Mouse (Mus musculus) CH12.LX (cell line): ENCODE results near the gene H2-M10.6. TPM values are rescaled to one million over a fixed set of nuclear protein-coding genes. Genes with fewer than 3 reads are reported as not detected.
"Not testable (repeated sequence)": the region's sequence is repeated elsewhere in the genome, so short reads cannot be mapped to it uniquely, and the experiment has no call there.

ENCODE experiments used
- DNase-seq: peaks from one replicate; pipeline ENCODE4 v3.0.0-alpha.2; 2013; ENCODE audit errors: extremely low read depth
- H3K27ac ChIP-seq: 2 replicates; pipeline ENCODE4 v1.5.1; 2012; ENCODE audit warnings: low read depth, mild to moderate bottlenecking, control low read depth, moderate library complexity; ENCODE audit not compliant: insufficient read depth
- H3K27me3 ChIP-seq: replicated peaks from 2 replicates; pipeline ENCODE3; 2012; ENCODE audit warnings: inconsistent platforms
- H3K36me3 ChIP-seq, 2 experiments: replicated peaks in 1 of 2; 2 replicates each; pipeline versions ENCODE3 to v1.6.1; 2012; ENCODE audit warnings: inconsistent platforms in 1 of 2, low read length in 1 of 2, mild to moderate bottlenecking in 1 of 2, mixed read lengths in 1 of 2, moderate library complexity in 1 of 2; ENCODE audit not compliant: control insufficient read depth in 1 of 2, insufficient read depth in 1 of 2
- H3K4me1 ChIP-seq, 2 experiments: 2 replicates each; pipeline ENCODE4 v1.6.1; 2012; ENCODE audit warnings: inconsistent platforms in 1 of 2, moderate library complexity in 1 of 2; ENCODE audit not compliant: insufficient read depth in 2 of 2, control insufficient read depth in 1 of 2
- H3K4me2 ChIP-seq: 2 replicates; pipeline ENCODE4 v1.6.1; 2012; ENCODE audit warnings: low read depth, mild to moderate bottlenecking, control low read depth; ENCODE audit not compliant: poor library complexity, insufficient read depth, severe bottlenecking
- H3K4me3 ChIP-seq, 3 experiments: fragments of 150-350 bp in 1 of 3; sonication (generic) in 1 of 3; replicated peaks in 1 of 3; 2 replicates each; pipeline versions ENCODE3 to v1.5.1; 2011 to 2012; ENCODE audit warnings: low read depth in 2 of 3, low read length in 2 of 3, mild to moderate bottlenecking in 2 of 3, moderate library complexity in 2 of 3, control low read depth in 1 of 3, improper control_type of control experiment in 1 of 3, inconsistent platforms in 1 of 3, mixed read lengths in 1 of 3; ENCODE audit not compliant: poor library complexity in 1 of 3
- H3K79me2 ChIP-seq: replicated peaks from 2 replicates; pipeline ENCODE4 v1.6.1; 2012; ENCODE audit warnings: mild to moderate bottlenecking, moderate library complexity; ENCODE audit not compliant: control insufficient read depth, poor library complexity, insufficient read depth, severe bottlenecking; ENCODE audit errors: extremely low read depth
- H3K9ac ChIP-seq: 2 replicates; pipeline ENCODE4 v1.6.1; 2012; ENCODE audit warnings: low read depth, mild to moderate bottlenecking, control low read depth, moderate library complexity; ENCODE audit not compliant: insufficient read depth
- H3K9me3 ChIP-seq: replicated peaks from 2 replicates; pipeline ENCODE3; 2012; ENCODE audit warnings: low read length, inconsistent platforms, mixed read lengths
- CHD1 ChIP-seq: IDR thresholded peaks from 2 replicates; pipeline ENCODE4 v1.6.1; 2012; ENCODE audit warnings: low read depth, low read length, improper control_type of control experiment, inconsistent platforms
- CTCF ChIP-seq, 2 experiments: IDR thresholded peaks in 1 of 2; conservative IDR thresholded peaks in 1 of 2; 2 replicates each; pipeline ENCODE4 v1.5.1; 2011 to 2012; ENCODE audit warnings: low read depth in 2 of 2, low read length in 2 of 2, improper control_type of control experiment in 1 of 2, inconsistent platforms in 1 of 2, mild to moderate bottlenecking in 1 of 2, moderate library complexity in 1 of 2
- ELF1 ChIP-seq: IDR thresholded peaks from 2 replicates; pipeline ENCODE4 v1.6.1; 2014; ENCODE audit warnings: low read depth, mild to moderate bottlenecking, inconsistent platforms, low read length, improper control_type of control experiment
- EP300 ChIP-seq: IDR thresholded peaks from 2 replicates; pipeline ENCODE4 v1.6.1; 2011; ENCODE audit warnings: low read length, improper control_type of control experiment
- JUND ChIP-seq: conservative IDR thresholded peaks from 2 replicates; pipeline ENCODE4 v1.6.1; 2011; ENCODE audit warnings: low read depth, low read length, improper control_type of control experiment
- MAX ChIP-seq: IDR thresholded peaks from 2 replicates; pipeline ENCODE4 v1.6.1; 2011; ENCODE audit warnings: low read length, improper control_type of control experiment
- MAZ ChIP-seq: IDR thresholded peaks from 2 replicates; pipeline ENCODE4 v1.6.1; 2012; ENCODE audit warnings: low read depth, mild to moderate bottlenecking, inconsistent platforms, low read length, improper control_type of control experiment, moderate library complexity
- MYC ChIP-seq: IDR thresholded peaks from 2 replicates; pipeline ENCODE4 v1.6.1; 2011; ENCODE audit warnings: low read depth, mild to moderate bottlenecking, improper control_type of control experiment, low read length
- POLR2A ChIP-seq: IDR thresholded peaks from 2 replicates; pipeline ENCODE4 v1.6.1; 2011; ENCODE audit warnings: low read depth, mild to moderate bottlenecking, improper control_type of control experiment, low read length
- POLR2AphosphoS2 ChIP-seq: IDR thresholded peaks from 2 replicates; pipeline ENCODE4 v1.6.1; 2011; ENCODE audit warnings: low read depth, low read length, improper control_type of control experiment
- RAD21 ChIP-seq: IDR thresholded peaks from 2 replicates; pipeline ENCODE4 v1.6.1; 2011; ENCODE audit warnings: low read depth, mild to moderate bottlenecking, low read length, improper control_type of control experiment, moderate library complexity
- dilution Hi-C: fragments of 300-500 bp; cut with MboI; formaldehyde crosslinking; loops from 2 replicates; pipeline ENCODE4 v1.14.3; 2020; ENCODE audit warnings: low sequenced_read_pairs; ENCODE audit not compliant: extremely low pct_unique_long_range_greater_than_20kb, extremely low pct_ligation_motif_present
- in situ Hi-C: fragments of 300-500 bp; cut with MboI; formaldehyde crosslinking; loops from 3 replicates; pipeline ENCODE4 v1.14.3; 2019; ENCODE audit warnings: low sequenced_read_pairs, low pct_ligation_motif_present, low pct_unique_long_range_greater_than_20kb, mixed read lengths
- polyA plus RNA-seq: library from polyadenylated mRNA; unstranded; fragments of >175 nt; gene quantifications from 2 replicates; pipeline ENCODE4 v1.2.1, GENCODE M21; 2012; ENCODE audit warnings: low read depth; ENCODE audit not compliant: insufficient read length
- total RNA-seq, 2 experiments: library from RNA; depleted of rRNA; stranded (reverse); fragments of 300-350 nt in 1 of 2; fragments of >200 nt in 1 of 2; gene quantifications; 2 replicates each; pipeline ENCODE4 v1.2.3; 2012 to 2014

Gene H2-M10.6
- total and polyA plus RNA-seq, 3 experiments = 0.27 TPM; not detected in 2

- TF ChIP-seq EP300 = no peak
- peak; percentile 16 to 53; a peak in 2 of 4 replicates for TF ChIP-seq CTCF (conservative IDR thresholded peaks at IDR 0.05 in 1 of 2, IDR thresholded peaks at IDR 0.05 in 1 of 2; ENCODE audit: low read depth in 2 of 2, low read length in 2 of 2)
- no peak for TF ChIP-seq POLR2A
- 0 out of 2 replicates have a peak, but pooled peaks have one; percentile 29 for TF ChIP-seq MAZ
- TF ChIP-seq RAD21 = peak; percentile 18
- no peak for TF ChIP-seq CHD1
- Histone ChIP-seq H3K4me1 (no peaks in the 10 kb centered on the region), H3K4me2 (no peak overlapping the region), H3K4me3 (no peak overlapping the region), H3K27me3 (peaks cover 14% of the 10 kb centered on the region), H3K9me3 (no peaks in the 10 kb centered on the region), H3K36me3 (no peaks in the 10 kb centered on the region), H3K27ac (no peak overlapping the region), H3K79me2 (no peaks in the 10 kb centered on the region), H3K9ac (no peak overlapping the region)
- in situ Hi-C loops (no loop called here), dilution Hi-C loops (no loop called here)
- DNase-seq = peak; percentile 42
These were observed 13.6 kb downstream of the H2-M10.6 start for GRCm38 (mm10) chr17:36825525-36825924.

GRCm38 (mm10) chr17:36826002-36826401 lies 14.0 kb downstream of the H2-M10.6 start:
- H3K9ac ChIP-seq, H3K9me3 ChIP-seq, H3K4me3 ChIP-seq, dilution Hi-C loops, in situ Hi-C loops, H3K4me2 ChIP-seq, H3K4me1 ChIP-seq, H3K36me3 ChIP-seq, H3K79me2 ChIP-seq, H3K27ac ChIP-seq: not testable (repeated sequence)
- H3K27me3 ChIP-seq = peaks cover 14% of the 10 kb centered on the region
- DNase-seq = peak; percentile 36
- peak; percentile 3 to 28; a peak in 2 of 4 replicates for TF ChIP-seq CTCF (conservative IDR thresholded peaks at IDR 0.05 in 1 of 2, IDR thresholded peaks at IDR 0.05 in 1 of 2; ENCODE audit: low read depth in 2 of 2, low read length in 2 of 2)

GRCm38 (mm10) chr17:36828488-36828887 lies 16.5 kb downstream of the H2-M10.6 start:
- TF ChIP-seq ELF1 = no peak
- Histone ChIP-seq H3K27ac (no peak overlapping the region), H3K4me1 (no peaks in the 10 kb centered on the region), H3K27me3 (peaks cover 19% of the 10 kb centered on the region), H3K36me3 (no peaks in the 10 kb centered on the region), H3K4me3 (no peak overlapping the region), H3K9ac (no peak overlapping the region), H3K9me3 (no peaks in the 10 kb centered on the region), H3K79me2 (no peaks in the 10 kb centered on the region), H3K4me2 (no peak overlapping the region)
- DNase-seq = no peak
- dilution Hi-C loops (no loop called here), in situ Hi-C loops (no loop called here)

GRCm38 (mm10) chr17:36830470-36830869 lies 18.5 kb downstream of the H2-M10.6 start:
- TF ChIP-seq MAX (0 out of 2 replicates have a peak, but pooled peaks have one; percentile 57), POLR2AphosphoS2 (no peak), MYC (peak; percentile 84), JUND (no peak)
- in situ Hi-C loops = no loop called here

More at GRCm38 (mm10) chr17:36830470-36830869, 18.5 kb downstream of the H2-M10.6 start:
- Histone ChIP-seq H3K79me2 (no peaks in the 10 kb centered on the region), H3K9me3 (no peaks in the 10 kb centered on the region), H3K27ac (no peak overlapping the region), H3K4me2 (no peak overlapping the region), H3K9ac (no peak overlapping the region), H3K27me3 (peaks cover 23% of the 10 kb centered on the region), H3K36me3 (no peaks in the 10 kb centered on the region), H3K4me3 (no peak overlapping the region), H3K4me1 (no peaks in the 10 kb centered on the region)
- DNase-seq = no peak
- dilution Hi-C loops = no loop called here
